Mouse (Mus musculus): ENCODE measurements around the gene Btrc. TPM values are rescaled to one million over a fixed set of nuclear protein-coding genes. Genes with fewer than 3 reads are reported as not detected.

Btrc gene
- polyA plus RNA-seq, 1 experiment: not detected

DNA sequence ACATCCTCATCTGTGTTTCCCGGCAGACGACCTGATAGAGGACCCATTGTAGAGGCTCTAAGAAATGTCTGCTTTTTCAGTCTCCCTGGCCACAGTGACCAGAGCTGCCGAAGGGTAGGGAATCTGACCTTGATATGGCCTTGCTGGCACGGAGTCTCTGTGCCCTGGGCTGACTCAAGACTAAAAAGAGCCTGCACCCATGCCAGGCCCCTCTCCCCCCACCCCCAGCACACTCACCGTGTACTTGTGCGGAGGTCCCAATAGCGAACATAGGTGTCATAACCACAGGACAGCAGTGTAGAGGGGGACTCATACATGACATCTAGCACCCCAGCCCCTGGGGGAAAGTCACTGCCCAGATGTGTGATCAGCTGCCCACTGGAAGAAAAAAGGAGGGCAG, 215.9 kb downstream of the Btrc start:
- TF ChIP-seq CTCF (IDR thresholded peaks at IDR 0.05; ENCODE audit: insufficient read depth, low read depth, low read length) (no peak), POLR2A (IDR thresholded peaks at IDR 0.05; ENCODE audit: insufficient read depth, low read depth, low read length) (no peak)
- no peak overlapping the region for H3K4me3 ChIP-seq (ENCODE audit: insufficient read depth, low read depth, low read length)
- no peaks in the 10 kb centered on the region; the same call in 1 of the 2 replicates for H3K4me1 ChIP-seq (ENCODE audit: control insufficient read depth, insufficient read depth, low read length)
- WGBS: 88% methylated on average over 7 of the region's 7 CpGs
- no peak overlapping the region for H3K27ac ChIP-seq (ENCODE audit: insufficient read depth, low read depth, low read length)

Other genes with a start within 250 kb of the Btrc start
- not detected in 2 replicates for gene Tlx1, start 213.1 kb upstream of the Btrc start, polyA plus RNA-seq (2012; ENCODE audit: insufficient read depth, insufficient read length, low replicate concordance, missing spikeins)
- not detected in 2 replicates for gene Lbx1, start 127.9 kb upstream of the Btrc start, polyA plus RNA-seq (2012; ENCODE audit: insufficient read depth, insufficient read length, low replicate concordance, missing spikeins)
- gene Poll, start 196.8 kb downstream of the Btrc start, polyA plus RNA-seq (2012; ENCODE audit: insufficient read depth, insufficient read length, low replicate concordance, missing spikeins): not detected in 2 replicates
- gene Gm17018, start 196.9 kb downstream of the Btrc start, polyA plus RNA-seq (2012; ENCODE audit: insufficient read depth, insufficient read length, low replicate concordance, missing spikeins): not detected in 2 replicates

All from olfactory bulb, adult 2 months (tissue).